Mouse (Mus musculus): ENCODE data around the gene Zbtb24.

- TF ChIP-seq CTCF (IDR thresholded peaks at IDR 0.05; ENCODE audit: borderline replicate concordance, insufficient read depth, low read length), result no peak
- no peak for TF ChIP-seq POLR2A (IDR thresholded peaks at IDR 0.05; ENCODE audit: low read depth, low read length)
These were observed 1.5 kb downstream of the Zbtb24 start for GRCm38 (mm10) chr10:41451656-41452055.

Measured in embryonic fibroblast, embryonic 13.5 days (primary cell).